In the genomic region with DNA sequence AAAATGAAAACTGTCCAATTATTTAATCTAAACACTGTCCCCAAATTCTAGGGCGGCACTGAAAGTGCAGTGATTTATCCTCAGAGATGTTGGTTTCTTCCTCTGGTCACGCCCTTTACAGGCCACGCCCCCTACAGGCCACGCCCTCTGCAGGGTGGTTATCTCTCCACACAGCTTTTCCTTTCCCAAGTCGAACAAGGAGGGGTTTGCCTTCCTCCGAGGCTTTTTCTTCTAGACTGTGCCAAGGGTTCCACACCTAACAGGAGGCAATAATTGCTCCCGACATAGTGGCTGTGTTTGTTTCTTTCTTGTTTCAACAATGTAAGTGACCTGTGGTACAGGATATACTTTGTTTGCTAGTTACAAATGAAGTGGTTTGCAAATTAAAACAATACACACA, we compare ENCODE assay signal across 10 mouse cellular contexts. TPM values are rescaled to one million over a fixed set of nuclear protein-coding genes. Genes with fewer than 3 reads are reported as not detected.
A peak's percentile ranks its signal among the peaks of the same experiment; 100 is the strongest.
DNase-seq lines count a peak whose midpoint lies in the region; ATAC-seq and TF ChIP-seq lines count a peak whose summit lies in the region.
"Had no signal": no experiment of that assay in that cellular context is flagged by ENCODE, and none has a peak within 500 bp of the region (broad histone marks: within the 10 kb centered on the region; RNA-seq: fewer than 3 reads in every experiment).

No protein-coding gene starts in this region.

- WGBS in liver, embryonic 14.5 days (ENCODE audit: insufficient replicate concordance), result 4% methylated on average over 7 of the region's 7 CpGs
- WGBS in stomach, embryonic 15.5 days, result 30% methylated on average over 7 of the region's 7 CpGs
- WGBS in hindbrain, embryonic 16.5 days, result 43% methylated on average over 7 of the region's 7 CpGs

- peaks cover 0 to 6% of the 10 kb centered on the region in 2 experiments; a peak in 2 of 4 replicates for H3K4me1 ChIP-seq in liver, embryonic 14.5 days (replicated peaks; ENCODE audit: control insufficient read depth in 2 of 2, insufficient read depth in 2 of 2, low read length in 1 of 2)
- H3K4me1 ChIP-seq in stomach, embryonic 15.5 days, result no peaks in the 10 kb centered on the region
- no peaks in the 10 kb centered on the region for H3K4me1 ChIP-seq in hindbrain, embryonic 16.5 days (ENCODE audit: control insufficient read depth, insufficient read depth, low read depth, low read length)
- H3K4me1 ChIP-seq: embryonic facial prominence, embryonic 15.5 days; limb, embryonic 12.5 days had no signal

- DNase-seq in testis, postnatal 10 days (ENCODE audit: low spot score), result peak; percentile 74
- DNase-seq in testis, postnatal 14 days (ENCODE audit: low spot score), result no peak
- peak; percentile 71 for DNase-seq in gastrocnemius, postnatal 25 days
- peak; percentile 36 to 45 (median 44) for DNase-seq in liver, embryonic 14.5 days (ENCODE audit: low read depth in 3 of 3, low spot score in 3 of 3)
- DNase-seq in right cerebral cortex, adult 2 months (ENCODE audit: low spot score in 2 of 2), result no peak
- no peak for DNase-seq in layer of hippocampus, adult 9-11 months

- no peak for TF ChIP-seq CTCF in liver, embryonic 14.5 days (IDR thresholded peaks at IDR 0.05; ENCODE audit: low read depth)

- no peaks in the 10 kb centered on the region for H3K36me3 ChIP-seq in liver, embryonic 14.5 days (replicated peaks; ENCODE audit: control insufficient read depth, insufficient read depth, low read depth)
- H3K36me3 ChIP-seq in stomach, embryonic 15.5 days, result no peaks in the 10 kb centered on the region
- no peaks in the 10 kb centered on the region for H3K36me3 ChIP-seq in hindbrain, embryonic 16.5 days (ENCODE audit: control insufficient read depth, insufficient read depth, low read length)
- H3K36me3 ChIP-seq: embryonic facial prominence, embryonic 15.5 days; limb, embryonic 12.5 days had no signal

- no peak for TF ChIP-seq EP300 in liver, embryonic 14.5 days (IDR thresholded peaks at IDR 0.05; ENCODE audit: low read depth)

- H3K4me2 ChIP-seq in liver, embryonic 14.5 days (ENCODE audit: low read depth), result no peak overlapping the region
- H3K4me2 ChIP-seq in stomach, embryonic 15.5 days, result no peak overlapping the region
- H3K4me2 ChIP-seq in hindbrain, embryonic 16.5 days (ENCODE audit: low read length), result no peak overlapping the region
- H3K4me2 ChIP-seq: embryonic facial prominence, embryonic 15.5 days; limb, embryonic 12.5 days had no signal

- ATAC-seq in liver, embryonic 14.5 days (ENCODE audit: insufficient read depth), result 0 out of 2 replicates have a peak, but pooled peaks have one; percentile 37
- peak; percentile 66 for ATAC-seq in stomach, embryonic 15.5 days (ENCODE audit: insufficient read depth, low FRiP score, low read depth)
- ATAC-seq in hindbrain, embryonic 16.5 days, result no peak

- H3K27ac ChIP-seq in liver, embryonic 14.5 days, result no peak overlapping the region
- no peak overlapping the region for H3K27ac ChIP-seq in stomach, embryonic 15.5 days
- H3K27ac ChIP-seq in hindbrain, embryonic 16.5 days (ENCODE audit: low read depth, low read length), result no peak overlapping the region
- H3K27ac ChIP-seq: embryonic facial prominence, embryonic 15.5 days had no signal

- no peaks in the 10 kb centered on the region for H3K27me3 ChIP-seq in liver, embryonic 14.5 days (ENCODE audit: control insufficient read depth, insufficient read depth, low read length)
- H3K27me3 ChIP-seq in stomach, embryonic 15.5 days (replicated peaks), result no peaks in the 10 kb centered on the region
- no peaks in the 10 kb centered on the region for H3K27me3 ChIP-seq in hindbrain, embryonic 16.5 days (replicated peaks; ENCODE audit: control insufficient read depth, insufficient read depth, low read length)
- H3K27me3 ChIP-seq: embryonic facial prominence, embryonic 15.5 days; limb, embryonic 12.5 days had no signal

- no peak overlapping the region for H3K9ac ChIP-seq in liver, embryonic 14.5 days (replicated peaks)
- no peak overlapping the region for H3K9ac ChIP-seq in stomach, embryonic 15.5 days
- H3K9ac ChIP-seq in hindbrain, embryonic 16.5 days (ENCODE audit: low read depth, low read length), result no peak overlapping the region
- H3K9ac ChIP-seq: embryonic facial prominence, embryonic 15.5 days; limb, embryonic 12.5 days had no signal

- no peak overlapping the region for H3K4me3 ChIP-seq in liver, embryonic 14.5 days (ENCODE audit: insufficient read depth in 1 of 2, low read depth in 2 of 2, low read length in 2 of 2)
- H3K4me3 ChIP-seq in stomach, embryonic 15.5 days (replicated peaks), result no peak overlapping the region
- no peak overlapping the region for H3K4me3 ChIP-seq in hindbrain, embryonic 16.5 days (ENCODE audit: low read length)
- H3K4me3 ChIP-seq: embryonic facial prominence, embryonic 15.5 days; limb, embryonic 12.5 days had no signal

- no peaks in the 10 kb centered on the region for H3K9me3 ChIP-seq in liver, embryonic 14.5 days (ENCODE audit: control insufficient read depth, low read length)
- H3K9me3 ChIP-seq in stomach, embryonic 15.5 days, result no peaks in the 10 kb centered on the region
- H3K9me3 ChIP-seq in hindbrain, embryonic 16.5 days (ENCODE audit: control insufficient read depth, low read length), result no peaks in the 10 kb centered on the region
- H3K9me3 ChIP-seq: embryonic facial prominence, embryonic 15.5 days; limb, embryonic 12.5 days had no signal

RNA-seq across cellular contexts. Expression of gene Ablim1, which starts 21.0 kb away (rescaled TPM):
- 10 to 100 TPM; 37.6 to 41.4 TPM for total RNA-seq in gastrocnemius, postnatal 25 days (2021)
- polyA plus RNA-seq in liver, embryonic 14.5 days (2012; rRNA removed), result 2.8 and 3.0 TPM in 2 replicates
- polyA plus RNA-seq in liver, embryonic 14.5 days (2014; fragmentation: Nextera tagmentation; extraction: Ambion mirVana), result 4.7 and 6.3 TPM in 2 replicates
- 41.0 and 41.2 TPM in 2 replicates for polyA plus RNA-seq in stomach, embryonic 15.5 days (2015; fragmentation: Nextera tagmentation; extraction: Ambion mirVana)
- 57.3 and 62.1 TPM in 2 replicates for polyA plus RNA-seq in hindbrain, embryonic 16.5 days (2015; fragmentation: Nextera tagmentation; extraction: Ambion mirVana)

Comparison
In these comparisons a context has a peak if more than half of its experiments do, and no peak if none do; other contexts are left out.
1. DNase-seq: peak in testis, postnatal 10 days (single experiment), gastrocnemius, postnatal 25 days (single experiment) and liver, embryonic 14.5 days (3 of 3); none in testis, postnatal 14 days (single experiment), right cerebral cortex, adult 2 months (0 of 2) and layer of hippocampus, adult 9-11 months (single experiment).